Mouse (Mus musculus) megakaryocyte, embryonic 14.5 days (primary cell): ENCODE data around the gene Cavin2.

Experiments
- FLI1 ChIP-seq: IDR thresholded peaks from 2 replicates; pipeline ENCODE4 v1.6.1; 2012; ENCODE audit warnings: low read length, inconsistent platforms, mixed read lengths
- GATA1 ChIP-seq: IDR thresholded peaks from 3 replicates; pipeline ENCODE4 v1.6.1; 2012; ENCODE audit warnings: mixed read lengths, low read length, inconsistent platforms, borderline replicate concordance

DNA sequence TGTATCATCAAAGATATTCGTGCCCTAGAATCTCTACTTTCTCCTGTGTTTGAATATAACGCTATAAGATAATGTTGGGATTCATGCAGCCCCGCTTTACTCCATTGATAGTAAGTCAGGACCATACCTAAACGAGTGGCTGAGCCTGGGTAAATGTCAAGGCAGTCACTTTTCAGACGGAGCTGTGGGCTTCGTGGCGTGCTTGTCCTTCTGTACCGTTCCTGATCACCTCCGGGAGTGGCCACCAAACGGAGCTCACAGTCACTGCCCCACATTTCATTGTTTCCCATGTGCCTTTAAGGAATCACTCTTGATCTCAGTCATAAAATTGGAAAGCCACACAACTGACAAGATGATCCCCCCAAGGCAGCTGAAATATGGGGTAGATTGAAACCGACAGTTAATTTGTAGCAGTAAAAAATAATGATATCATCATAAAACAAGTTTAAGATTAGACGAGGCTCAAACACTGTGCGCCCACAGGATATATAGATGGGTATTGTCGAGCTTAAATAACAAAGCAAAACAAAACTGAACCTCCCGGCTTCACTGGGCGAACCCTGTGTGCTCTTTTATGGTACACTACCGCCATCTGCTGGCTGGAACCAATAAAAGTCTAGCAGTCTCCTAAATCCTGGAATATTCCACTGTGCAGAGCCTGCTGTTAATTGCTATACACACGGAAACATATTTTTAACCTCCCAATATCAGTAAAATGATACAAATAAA, 44.8 kb downstream of the Cavin2 start:
- TF ChIP-seq GATA1: no peak
- TF ChIP-seq FLI1: no peak
